Mouse (Mus musculus): ENCODE measurements around the gene Cpd. TPM values are rescaled to one million over a fixed set of nuclear protein-coding genes. Genes with fewer than 3 reads are reported as not detected.

Cpd gene
- 6.7 TPM for polyA plus RNA-seq (2017; shearing (Covaris generic))

DNA sequence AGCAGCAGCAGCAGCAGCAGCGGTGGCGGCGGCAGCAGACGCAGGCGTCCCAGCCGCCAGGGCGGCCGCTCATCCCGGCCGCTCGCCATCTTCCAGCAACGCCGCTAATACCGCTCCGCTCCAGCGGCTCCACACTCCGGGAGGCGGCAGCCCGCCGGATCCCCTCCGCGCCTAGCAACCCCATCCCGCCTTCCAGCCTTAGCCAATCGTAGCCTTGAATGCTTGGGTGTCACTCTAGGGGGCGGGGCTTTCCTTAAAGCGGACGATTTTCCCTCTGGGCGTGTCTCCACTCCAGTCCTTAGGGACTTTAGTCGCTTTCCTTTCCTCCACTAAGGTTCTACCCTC lies at the start of gene Cpd:
Cpd (minus strand) TSS at position 141 of the 345 bp plus-strand sequence.

DNA sequence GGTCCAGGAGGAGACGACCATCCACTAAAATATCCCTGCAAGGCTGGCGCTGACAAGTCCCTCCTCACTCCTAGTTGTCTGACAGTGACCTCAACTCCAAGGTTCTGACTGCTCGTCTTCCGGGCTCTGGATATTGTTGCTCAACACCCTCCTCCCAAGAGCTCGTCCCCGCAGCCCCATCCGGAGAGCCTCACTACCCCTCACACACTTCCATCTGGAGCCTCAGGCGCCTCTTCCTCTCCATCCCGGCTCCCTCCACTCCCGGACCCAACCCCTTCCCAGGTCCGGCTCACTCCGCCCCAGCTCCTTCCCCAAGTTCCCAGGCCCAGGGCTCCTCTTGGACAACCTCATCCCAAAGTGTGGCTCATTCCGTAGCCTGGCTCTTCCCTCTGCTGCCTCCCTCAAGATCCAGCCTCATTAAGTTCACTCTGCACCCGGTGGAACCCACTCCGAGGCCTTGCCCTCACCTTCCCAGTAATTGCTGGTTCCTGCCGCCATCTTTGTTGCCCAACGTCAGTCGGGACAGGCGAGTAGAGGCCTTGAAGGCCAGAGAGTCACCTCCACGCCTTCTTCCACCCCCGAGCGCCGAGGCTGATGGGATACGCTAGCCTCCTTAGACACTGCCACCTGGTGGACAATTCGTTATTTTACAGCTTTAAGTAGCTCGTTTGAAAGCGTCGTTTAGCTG lies 83.6 kb downstream of the Cpd start, which contains the start of gene Gosr1:
Gosr1 (minus strand) TSS at position 527 of the 688 bp plus-strand sequence.

Other genes with a start within 250 kb of the Cpd start
- gene Abr, start 224.7 kb downstream of the Cpd start, polyA plus RNA-seq (2017; shearing (Covaris generic)), result 51.1 TPM
- not detected for gene Bhlha9, start 174.5 kb downstream of the Cpd start, polyA plus RNA-seq (2017; shearing (Covaris generic))
- gene Trarg1, start 167.2 kb downstream of the Cpd start, polyA plus RNA-seq (2017; shearing (Covaris generic)), result not detected
- 60.8 TPM for gene Gosr1, start 83.4 kb downstream of the Cpd start, polyA plus RNA-seq (2017; shearing (Covaris generic))
- gene Tmigd1, start 55.1 kb upstream of the Cpd start, polyA plus RNA-seq (2017; shearing (Covaris generic)), result 0.54 TPM
- gene Blmh, start 77.8 kb upstream of the Cpd start, polyA plus RNA-seq (2017; shearing (Covaris generic)), result 62.6 TPM
- gene Slc6a4, start 151.6 kb upstream of the Cpd start, polyA plus RNA-seq (2017; shearing (Covaris generic)), result 0.13 TPM
- gene Nsrp1, start 231.4 kb upstream of the Cpd start, polyA plus RNA-seq (2017; shearing (Covaris generic)), result 45.4 TPM